Mouse (Mus musculus): ENCODE data around the gene Ctr9.
A peak's percentile ranks its signal among the peaks of the same experiment; 100 is the strongest.

Ctr9 gene

GRCm38 (mm10) chr7:111028281-111029045 is at the start of gene Ctr9:
Ctr9 (plus strand) TSS chr7:111028951.
- peak; percentile 96 for DNase-seq (ENCODE audit: low spot score)

- DNase-seq (ENCODE audit: low spot score): no peak
Measured at GRCm38 (mm10) chr7:110981036-110981435, 47.7 kb upstream of the Ctr9 start.

- peak; percentile 66 for DNase-seq (ENCODE audit: low spot score)
Measured at GRCm38 (mm10) chr7:110982053-110982705, 46.6 kb upstream of the Ctr9 start, which contains the start of gene Mrvi1. Mrvi1 (minus strand) TSS chr7:110982461.

GRCm38 (mm10) chr7:110982764-110983163 is 46.0 kb upstream of the Ctr9 start:
- no peak for DNase-seq (ENCODE audit: low spot score)

GRCm38 (mm10) chr7:110983621-110984020 is 45.1 kb upstream of the Ctr9 start:
- DNase-seq (ENCODE audit: low spot score): no peak

GRCm38 (mm10) chr7:110985581-110986265 is 43.0 kb upstream of the Ctr9 start:
- DNase-seq (ENCODE audit: low spot score): no peak

- no peak for DNase-seq (ENCODE audit: low spot score)
Measured at GRCm38 (mm10) chr7:110988081-110988480, 40.7 kb upstream of the Ctr9 start.

- DNase-seq (ENCODE audit: low spot score): no peak
Measured at GRCm38 (mm10) chr7:110989286-110989879, 39.4 kb upstream of the Ctr9 start.

GRCm38 (mm10) chr7:110990356-110991220 is 38.2 kb upstream of the Ctr9 start:
- DNase-seq (ENCODE audit: low spot score): no peak

- no peak for DNase-seq (ENCODE audit: low spot score)
Measured at GRCm38 (mm10) chr7:110991221-110991494, 37.6 kb upstream of the Ctr9 start.

- DNase-seq (ENCODE audit: low spot score): no peak
Measured at GRCm38 (mm10) chr7:110998887-110999827, 29.6 kb upstream of the Ctr9 start.

- DNase-seq (ENCODE audit: low spot score): no peak
Measured at GRCm38 (mm10) chr7:111004136-111004840, 24.5 kb upstream of the Ctr9 start.

- no peak for DNase-seq (ENCODE audit: low spot score)
Measured at GRCm38 (mm10) chr7:111014039-111014605, 14.6 kb upstream of the Ctr9 start.

GRCm38 (mm10) chr7:111014893-111015292 is 13.9 kb upstream of the Ctr9 start:
- peak; percentile 83 for DNase-seq (ENCODE audit: low spot score)

- DNase-seq (ENCODE audit: low spot score): no peak
Measured at GRCm38 (mm10) chr7:111015731-111016130, 13.0 kb upstream of the Ctr9 start.

- DNase-seq (ENCODE audit: low spot score): no peak
Measured at GRCm38 (mm10) chr7:111016921-111017320, 11.8 kb upstream of the Ctr9 start.

- no peak for DNase-seq (ENCODE audit: low spot score)
Measured at GRCm38 (mm10) chr7:111020814-111021213, 7.9 kb upstream of the Ctr9 start.

GRCm38 (mm10) chr7:111024068-111024594 is 4.6 kb upstream of the Ctr9 start:
- no peak for DNase-seq (ENCODE audit: low spot score)

- no peak for DNase-seq (ENCODE audit: low spot score)
Measured at GRCm38 (mm10) chr7:111024912-111025311, 3.8 kb upstream of the Ctr9 start.

All from ovary, postnatal 10 days (tissue).